ENCODE assay signal across 34 mouse cellular contexts in the genomic region with DNA sequence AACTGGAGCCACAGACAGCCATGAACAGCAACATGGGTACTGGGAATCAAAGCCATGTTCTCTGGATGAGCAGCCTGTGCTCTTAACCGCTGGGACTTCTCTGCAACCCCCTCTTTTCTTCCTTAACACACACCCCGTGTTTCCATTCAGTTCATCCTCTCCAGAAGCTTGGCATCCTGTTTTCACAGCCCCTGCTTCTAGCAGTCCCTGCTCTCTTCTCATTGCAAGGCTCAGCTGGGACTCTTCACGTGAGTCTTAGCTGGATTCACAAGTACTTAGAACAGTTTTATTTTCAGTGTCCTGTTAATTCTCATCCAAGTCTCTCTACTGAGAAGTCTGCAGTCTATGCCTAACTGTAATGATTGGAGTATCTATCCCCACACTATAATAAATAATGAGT.
"Had no signal": no experiment of that assay in that cellular context is flagged by ENCODE, and none has a peak within 500 bp of the region (broad histone marks: within the 10 kb centered on the region; RNA-seq: fewer than 3 reads in every experiment).

No protein-coding gene starts in this region.

- H3K27me3 ChIP-seq: heart, embryonic 12.5 days; heart, embryonic 13.5 days; heart, embryonic 15.5 days; hindbrain, embryonic 12.5 days; hindbrain, embryonic 15.5 days; kidney, embryonic 15.5 days had no signal

- H3K27ac ChIP-seq: heart, embryonic 10.5 days; heart, embryonic 13.5 days; heart, embryonic 15.5 days; hindbrain, embryonic 10.5 days; hindbrain, embryonic 12.5 days; hindbrain, embryonic 13.5 days; hindbrain, embryonic 14.5 days; hindbrain, embryonic 15.5 days; hindbrain, postnatal 0 days; kidney, embryonic 15.5 days; kidney, postnatal 0 days; layer of hippocampus, adult 2 months; left cerebral cortex, adult 2 months had no signal

- H3K9me3 ChIP-seq: heart, embryonic 10.5 days; heart, embryonic 12.5 days; heart, embryonic 13.5 days; heart, embryonic 15.5 days; hindbrain, embryonic 10.5 days; hindbrain, embryonic 12.5 days; hindbrain, embryonic 13.5 days; hindbrain, embryonic 15.5 days; kidney, embryonic 15.5 days had no signal

- H3K36me3 ChIP-seq: heart, embryonic 10.5 days; heart, embryonic 12.5 days; heart, embryonic 13.5 days; heart, embryonic 15.5 days; hindbrain, embryonic 10.5 days; hindbrain, embryonic 12.5 days; hindbrain, embryonic 13.5 days; hindbrain, embryonic 15.5 days; kidney, embryonic 15.5 days had no signal

- H3K9ac ChIP-seq: heart, embryonic 12.5 days; heart, embryonic 13.5 days; heart, embryonic 15.5 days; hindbrain, embryonic 12.5 days; hindbrain, embryonic 13.5 days; hindbrain, embryonic 14.5 days; hindbrain, embryonic 15.5 days; kidney, embryonic 15.5 days had no signal

- H3K4me1 ChIP-seq: heart, embryonic 13.5 days; heart, embryonic 15.5 days; hindbrain, embryonic 15.5 days; kidney, embryonic 15.5 days had no signal

- DNase-seq: heart, postnatal 10 days; heart, postnatal 14 days; heart, postnatal 36 days; heart, postnatal 4 days; kidney, adult 11 months; kidney, adult 18-20 months; kidney, adult 2 months; kidney, adult 8-10 months; kidney, adult 9 months; kidney, postnatal 10 days; kidney, postnatal 14 days; kidney, postnatal 25 days; kidney, postnatal 36 days; kidney, postnatal 4 days; layer of hippocampus, adult 9-11 months; layer of hippocampus, postnatal 36 days had no signal

- H3K4me2 ChIP-seq: heart, embryonic 11.5 days; heart, embryonic 12.5 days; heart, embryonic 13.5 days; heart, embryonic 15.5 days; hindbrain, embryonic 12.5 days; hindbrain, embryonic 13.5 days; hindbrain, embryonic 14.5 days; hindbrain, embryonic 15.5 days; kidney, embryonic 15.5 days had no signal

- ATAC-seq: hindbrain, postnatal 0 days; inflammation-experienced regulatory T-cells, adult 6 months; intestine, embryonic 16.5 days; intestine, postnatal 0 days had no signal

- H3K4me3 ChIP-seq: heart, embryonic 10.5 days; heart, embryonic 12.5 days; heart, embryonic 13.5 days; heart, embryonic 15.5 days; hindbrain, embryonic 10.5 days; hindbrain, embryonic 12.5 days; hindbrain, embryonic 13.5 days; hindbrain, embryonic 15.5 days; kidney, embryonic 15.5 days; layer of hippocampus, adult 2 months; left cerebral cortex, adult 2 months had no signal
